In genomic region chr16:87067981-87068380, GRCm38 (mm10) we compare ENCODE assay signal across 17 mouse cellular contexts.
A peak's percentile ranks its signal among the peaks of the same experiment; 100 is the strongest.
DNase-seq lines count a peak whose midpoint lies in the region; ATAC-seq lines count a peak whose summit lies in the region.
"Had no signal": no experiment of that assay in that cellular context is flagged by ENCODE, and none has a peak within 500 bp of the region (broad histone marks: within the 10 kb centered on the region; RNA-seq: fewer than 3 reads in every experiment).

No protein-coding gene starts in this region.

- H3K4me3 ChIP-seq in kidney, embryonic 15.5 days (replicated peaks): no peak overlapping the region
- no peak overlapping the region for H3K4me3 ChIP-seq in forebrain, embryonic 13.5 days
- H3K4me3 ChIP-seq: heart, embryonic 15.5 days; limb, embryonic 12.5 days; midbrain, embryonic 10.5 days had no signal

- H3K9me3 ChIP-seq in kidney, embryonic 15.5 days (replicated peaks): no peaks in the 10 kb centered on the region
- no peaks in the 10 kb centered on the region for H3K9me3 ChIP-seq in forebrain, embryonic 13.5 days (replicated peaks)
- H3K9me3 ChIP-seq: heart, embryonic 15.5 days; limb, embryonic 12.5 days; midbrain, embryonic 10.5 days had no signal

- H3K27ac ChIP-seq in kidney, embryonic 15.5 days: no peak overlapping the region
- H3K27ac ChIP-seq in forebrain, embryonic 13.5 days: no peak overlapping the region
- H3K27ac ChIP-seq: heart, embryonic 15.5 days; liver, embryonic 14.5 days; macrophage; midbrain, embryonic 10.5 days had no signal

- no peak overlapping the region for H3K9ac ChIP-seq in kidney, embryonic 15.5 days
- H3K9ac ChIP-seq in forebrain, embryonic 13.5 days: no peak overlapping the region
- H3K9ac ChIP-seq: heart, embryonic 15.5 days; limb, embryonic 12.5 days; liver, embryonic 14.5 days had no signal

- no peaks in the 10 kb centered on the region for H3K4me1 ChIP-seq in kidney, embryonic 15.5 days
- H3K4me1 ChIP-seq in forebrain, embryonic 13.5 days: no peaks in the 10 kb centered on the region
- H3K4me1 ChIP-seq: heart, embryonic 15.5 days; limb, embryonic 12.5 days; midbrain, embryonic 10.5 days had no signal

- 28% methylated on average over 1 of the region's 1 CpGs for WGBS in kidney, embryonic 15.5 days
- 46% methylated on average over 1 of the region's 1 CpGs for WGBS in forebrain, embryonic 13.5 days

- ATAC-seq in kidney, embryonic 15.5 days (replicated peaks; ENCODE audit: low FRiP score): peak; percentile 65
- ATAC-seq in forebrain, embryonic 13.5 days: no peak

- H3K27me3 ChIP-seq in kidney, embryonic 15.5 days: no peaks in the 10 kb centered on the region
- H3K27me3 ChIP-seq in forebrain, embryonic 13.5 days: no peaks in the 10 kb centered on the region
- H3K27me3 ChIP-seq: heart, embryonic 15.5 days; limb, embryonic 12.5 days had no signal

- no peaks in the 10 kb centered on the region for H3K36me3 ChIP-seq in kidney, embryonic 15.5 days
- no peaks in the 10 kb centered on the region for H3K36me3 ChIP-seq in forebrain, embryonic 13.5 days (ENCODE audit: poor library complexity, severe bottlenecking)
- H3K36me3 ChIP-seq: heart, embryonic 15.5 days; limb, embryonic 12.5 days; midbrain, embryonic 10.5 days had no signal

- DNase-seq in gastrocnemius, adult 18-20 months (ENCODE audit: low spot score): peak; percentile 40
- no peak for DNase-seq in gastrocnemius, postnatal 10 days
- DNase-seq in 3T3-L1 (ENCODE audit: low read depth, low spot score) (peak; percentile 32), adipocyte (ENCODE audit: low spot score) (peak; percentile 74)
- DNase-seq in adrenal gland, postnatal 4 days (ENCODE audit: low spot score in 2 of 2): no peak
- DNase-seq in yolk sac, embryonic 10.5 days (ENCODE audit: low spot score): no peak
- DNase-seq: adrenal gland, adult 8-10 months; B cell, adult 2 months; cerebellum, postnatal 25 days; right cerebral cortex, adult 18-20 months had no signal

- H3K4me2 ChIP-seq in kidney, embryonic 15.5 days: no peak overlapping the region
- H3K4me2 ChIP-seq in forebrain, embryonic 13.5 days: no peak overlapping the region
- H3K4me2 ChIP-seq: heart, embryonic 15.5 days; limb, embryonic 12.5 days had no signal

Comparison
In these comparisons a context has a peak if more than half of its experiments do, and no peak if none do; other contexts are left out.
1. DNase-seq: peak in gastrocnemius, adult 18-20 months (single experiment), 3T3-L1 (single experiment) and adipocyte (single experiment); none in gastrocnemius, postnatal 10 days (single experiment), adrenal gland, postnatal 4 days (0 of 2) and yolk sac, embryonic 10.5 days (single experiment).